Mouse (Mus musculus) stomach, embryonic 14.5 days (tissue): ENCODE results near the gene Cmtm8. TPM values are rescaled to one million over a fixed set of nuclear protein-coding genes. Genes with fewer than 3 reads are reported as not detected.

ENCODE experiments used
- ATAC-seq: fragments of 200-750 bp; cut with Nextera tagmentation; 2 replicates; pipeline ENCODE4 v1.8.0; 2017; ENCODE audit warnings: low read depth, moderate TSS enrichment; ENCODE audit not compliant: insufficient number of reproducible peaks, insufficient read depth, low FRiP score
- H3K27ac ChIP-seq: fragments of 300-500 bp; sonication (generic); 2 replicates; pipeline ENCODE4 v1.5.1; 2014; ENCODE audit warnings: mild to moderate bottlenecking, low read length, moderate library complexity, mixed read lengths
- H3K27me3 ChIP-seq: fragments of 300-500 bp; sonication (generic); 2 replicates; pipeline ENCODE4 v1.6.1; 2014; ENCODE audit warnings: low read length, control low read depth, mixed read lengths; ENCODE audit not compliant: control insufficient read depth, insufficient read depth
- H3K36me3 ChIP-seq: fragments of 300-500 bp; sonication (generic); 2 replicates; pipeline ENCODE4 v1.6.1; 2014; ENCODE audit warnings: mild to moderate bottlenecking, control low read depth, low read length, moderate library complexity, mixed read lengths; ENCODE audit not compliant: control insufficient read depth, insufficient read depth
- H3K4me1 ChIP-seq: fragments of 300-500 bp; sonication (generic); 2 replicates; pipeline ENCODE4 v1.6.1; 2014; ENCODE audit warnings: low read length, control low read depth, mixed read lengths; ENCODE audit not compliant: control insufficient read depth, insufficient read depth
- H3K4me2 ChIP-seq: fragments of 300-500 bp; sonication (generic); replicated peaks from 2 replicates; pipeline ENCODE4 v1.6.1; 2014; ENCODE audit warnings: low read depth, low read length, control low read depth
- H3K4me3 ChIP-seq: fragments of 300-500 bp; sonication (generic); 2 replicates; pipeline ENCODE4 v1.5.1; 2014; ENCODE audit warnings: low read depth, low read length, control low read depth
- H3K9ac ChIP-seq: fragments of 300-500 bp; sonication (generic); replicated peaks from 2 replicates; pipeline ENCODE4 v1.6.1; 2014; ENCODE audit warnings: low read depth, mild to moderate bottlenecking, control low read depth, low read length, moderate library complexity, mixed read lengths
- H3K9me3 ChIP-seq: fragments of 300-500 bp; sonication (generic); 2 replicates; pipeline ENCODE4 v1.6.1; 2016; ENCODE audit warnings: low read depth, low read length, control low read depth; ENCODE audit not compliant: control insufficient read depth
- WGBS: fragments of 180-500 bp; shearing (Covaris S2); extraction: QIAGEN DNeasy Blood & Tissue Kit; methylation state at CpG from one replicate; pipeline ENCODE4 v1.1.7; 2014; 5-methylcytosine and 5-hydroxymethylcytosine counted together
- polyA plus RNA-seq: library from polyadenylated mRNA; unstranded; fragments of >200 nt; fragmentation: Nextera tagmentation; extraction: Ambion mirVana; gene quantifications from 2 replicates; pipeline ENCODE4 v1.2.1, GENCODE M21; 2014

Gene Cmtm8
- polyA plus RNA-seq, 1 experiment from 2014 or later, result 54.3 TPM

- Histone ChIP-seq H3K4me2 (no peak overlapping the region), H3K4me3 (no peak overlapping the region), H3K27ac (no peak overlapping the region), H3K4me1 (peaks cover 4% of the 10 kb centered on the region; the same call in 1 of the 2 replicates), H3K9me3 (no peaks in the 10 kb centered on the region), H3K27me3 (no peaks in the 10 kb centered on the region), H3K36me3 (no peaks in the 10 kb centered on the region; the same call in 1 of the 2 replicates), H3K9ac (no peak overlapping the region)
- WGBS, result 77% methylated on average over 9 of the region's 9 CpGs
- no peak for ATAC-seq
Observed at GRCm38 (mm10) chr9:114740336-114740735, 103.6 kb downstream of the Cmtm8 start.

Other genes starting within 250 kb of the Cmtm8 start
- 64.6 and 69.9 TPM in 2 replicates for gene Cnot10, start 204.0 kb downstream of the Cmtm8 start, polyA plus RNA-seq
- 56.0 and 64.3 TPM in 2 replicates for gene Dync1li1, start 155.4 kb downstream of the Cmtm8 start, polyA plus RNA-seq
- 56.7 and 62.1 TPM in 2 replicates for gene Cmtm6, start 113.0 kb downstream of the Cmtm8 start, polyA plus RNA-seq
- 97.4 and 101 TPM in 2 replicates for gene Cmtm7, start 62.3 kb downstream of the Cmtm8 start, polyA plus RNA-seq
- gene Gpd1l, start 89.8 kb upstream of the Cmtm8 start, polyA plus RNA-seq, result 11.7 TPM in 2 replicates
- 1.6 and 2.1 TPM in 2 replicates for gene Osbpl10, start 134.4 kb upstream of the Cmtm8 start, polyA plus RNA-seq
- gene Rps27rt, start 138.6 kb upstream of the Cmtm8 start, polyA plus RNA-seq, result 537 and 625 TPM in 2 replicates